Mouse (Mus musculus): ENCODE measurements around the gene Gldc.

DNA sequence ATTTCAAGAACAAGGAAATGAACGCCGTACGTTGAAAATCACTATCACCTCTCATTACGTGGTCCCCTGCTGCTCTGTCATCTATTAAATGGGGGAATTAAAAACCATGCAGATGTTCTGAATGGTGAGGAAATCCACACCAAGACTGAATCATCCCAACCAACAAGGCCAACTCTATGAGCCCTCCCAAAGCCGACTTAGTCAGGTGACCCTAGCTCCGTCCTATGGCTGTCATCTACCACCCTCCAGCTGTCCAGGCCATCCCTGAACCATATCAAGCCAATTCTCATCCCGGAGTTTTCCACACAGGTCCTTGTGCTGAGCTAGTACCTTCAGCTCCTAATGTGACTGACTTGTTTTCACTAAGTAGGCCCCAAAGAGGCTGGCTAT is 49.6 kb downstream of the Gldc start:
- no peak for TF ChIP-seq NANOG (IDR thresholded peaks at IDR 0.05; ENCODE audit: borderline replicate concordance, low read length)
- no peak for TF ChIP-seq CTCF (conservative IDR thresholded peaks at IDR 0.05; ENCODE audit: low read length)
- no peak for TF ChIP-seq POU5F1 (IDR thresholded peaks at IDR 0.05; ENCODE audit: borderline replicate concordance, low read length)

All from E14TG2a.4 (cell line).